Mouse (Mus musculus): ENCODE measurements around the gene Cfdp1.

DNA sequence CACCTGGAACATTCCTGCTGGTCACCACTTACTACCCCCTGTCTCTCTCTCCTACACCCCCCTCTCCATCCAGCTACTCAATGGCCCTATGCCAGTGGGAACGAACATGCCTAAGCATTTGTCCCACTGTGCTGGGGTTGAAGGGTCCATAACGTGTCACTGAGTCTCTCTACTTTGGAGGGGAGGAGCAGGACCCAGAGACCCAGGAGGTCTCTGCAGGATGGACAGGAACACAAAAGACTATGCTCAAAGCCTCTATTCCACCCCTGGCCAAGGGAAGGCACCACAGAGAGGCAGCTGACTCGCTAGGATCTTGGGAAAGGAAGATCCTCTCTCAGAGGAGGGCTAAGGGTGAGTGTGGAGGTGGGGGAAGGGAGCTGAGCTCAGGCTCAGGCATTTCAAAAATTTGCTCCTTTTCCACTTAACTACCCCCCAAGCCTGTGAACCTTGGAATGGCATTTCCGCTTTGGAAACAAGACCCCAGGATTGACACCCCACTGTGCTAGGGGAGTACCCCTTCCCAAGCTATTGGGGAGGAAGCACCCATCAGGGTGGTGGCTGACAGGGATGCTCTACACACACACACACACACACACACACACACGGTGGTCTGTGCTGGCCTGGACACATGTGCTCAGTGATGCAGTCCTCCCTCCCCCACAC, 120.4 kb downstream of the Cfdp1 start:
- TF ChIP-seq CTCF (IDR thresholded peaks at IDR 0.05; ENCODE audit: borderline replicate concordance, insufficient read depth, low read depth, low read length) (no peak), POLR2A (IDR thresholded peaks at IDR 0.05; ENCODE audit: borderline replicate concordance, insufficient read depth, low read length) (no peak)
